Mouse (Mus musculus): ENCODE data around the gene Eif5a. TPM values are rescaled to one million over a fixed set of nuclear protein-coding genes. Genes with fewer than 3 reads are reported as not detected.
A peak's percentile ranks its signal among the peaks of the same experiment; 100 is the strongest.
"Not testable (repeated sequence)": the region's sequence is repeated elsewhere in the genome, so short reads cannot be mapped to it uniquely, and the experiment has no call there.

Gene Eif5a
- polyA plus RNA-seq, 1 experiment from 2014 or later: 2,108 TPM

DNA sequence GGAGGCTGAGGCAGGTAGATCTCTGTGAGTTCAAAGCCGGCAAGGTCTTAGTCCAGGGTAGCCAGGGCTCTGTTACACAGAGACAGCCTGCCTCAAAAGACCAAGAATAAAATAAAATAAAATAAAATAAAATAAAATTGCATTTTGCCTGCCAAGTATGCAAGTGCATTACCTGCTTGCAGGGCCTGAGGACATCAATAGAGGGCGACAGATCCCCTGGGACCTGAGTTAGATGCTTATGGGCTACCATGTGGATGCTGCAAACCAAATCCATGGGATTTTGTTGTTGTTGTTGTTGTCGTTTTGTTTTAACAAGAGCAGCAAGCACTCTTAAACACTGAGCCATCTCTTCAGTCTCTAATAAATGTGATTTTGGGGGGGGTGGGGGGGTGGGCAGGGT is 10.5 kb upstream of the Eif5a start:
- whole genome bisulfite sequencing: 52% methylated on average over 3 of the region's 3 CpGs
- H3K4me2 ChIP-seq (replicated peaks; ENCODE audit: low read depth, low read length): no peak overlapping the region
- H3K27ac ChIP-seq (ENCODE audit: low read depth, low read length): no peak overlapping the region
- H3K4me1 ChIP-seq (ENCODE audit: control insufficient read depth, insufficient read depth, low read length): peaks cover 12% of the 10 kb centered on the region
- peaks cover 6% of the 10 kb centered on the region; the same call in 1 of the 2 replicates for H3K27me3 ChIP-seq (ENCODE audit: control insufficient read depth, insufficient read depth, low read length)
- H3K4me3 ChIP-seq (ENCODE audit: low read length): no peak overlapping the region
- ATAC-seq (ENCODE audit: low FRiP score, low TSS enrichment): no peak
- H3K9ac ChIP-seq (ENCODE audit: low read depth, low read length): no peak overlapping the region
- no peaks in the 10 kb centered on the region for H3K9me3 ChIP-seq (ENCODE audit: control insufficient read depth, low read length)
- H3K36me3 ChIP-seq (ENCODE audit: control insufficient read depth, insufficient read depth, low read length): no peaks in the 10 kb centered on the region

DNA sequence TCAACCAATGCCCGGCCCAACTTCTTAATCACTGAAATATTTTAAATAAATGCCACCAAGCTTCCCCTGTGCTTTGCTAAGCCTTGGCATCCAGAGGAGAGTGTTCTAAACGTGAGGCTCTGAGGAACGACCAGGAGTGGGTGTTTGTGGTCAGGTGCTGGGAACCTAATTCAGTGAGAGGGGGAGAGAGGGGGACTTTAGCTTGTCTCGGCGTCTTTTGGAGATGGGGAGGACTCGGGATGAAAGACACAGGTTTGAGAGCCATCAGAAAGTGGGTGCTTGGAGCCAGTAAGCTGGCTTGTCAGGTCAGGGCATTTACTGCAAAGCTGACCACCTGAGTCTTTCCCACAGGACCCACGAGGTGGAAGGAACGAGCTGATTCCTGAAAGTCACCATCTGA is 10.0 kb upstream of the Eif5a start:
- WGBS: 80% methylated on average over 8 of the region's 8 CpGs
- peaks cover 9% of the 10 kb centered on the region for H3K4me1 ChIP-seq (ENCODE audit: control insufficient read depth, insufficient read depth, low read length)
- no peak for ATAC-seq (ENCODE audit: low FRiP score, low TSS enrichment)

DNA sequence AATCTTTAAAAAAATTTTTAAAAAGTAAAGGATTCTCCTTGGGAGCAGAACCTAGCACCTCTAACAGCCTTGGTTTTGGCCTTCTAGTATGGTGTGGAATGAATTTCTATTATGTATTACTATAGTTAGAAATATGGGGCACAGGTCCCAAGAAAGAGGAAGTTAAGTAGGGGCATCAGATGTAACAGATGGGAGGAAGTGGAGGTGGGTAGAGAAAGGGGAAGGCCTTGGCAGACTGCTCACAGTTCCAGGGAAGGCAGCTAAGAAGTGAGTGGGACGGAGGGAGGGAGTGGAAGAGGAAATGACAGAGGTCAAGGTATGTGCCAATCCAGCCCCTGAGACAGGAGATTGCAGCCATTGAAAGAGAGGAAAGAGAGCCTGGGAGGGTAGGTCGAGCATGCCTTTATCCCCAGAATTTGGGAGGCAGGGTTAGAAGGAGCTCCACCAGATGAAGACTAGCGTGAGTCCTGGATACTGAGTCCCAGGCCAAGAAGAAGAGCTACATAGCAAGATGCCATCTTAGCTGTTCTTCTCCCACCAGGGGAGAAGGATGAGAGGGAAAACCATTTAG is 9.3 kb upstream of the Eif5a start:
- no peak for ATAC-seq (ENCODE audit: low FRiP score, low TSS enrichment)
- Histone ChIP-seq H3K9ac (ENCODE audit: low read depth, low read length) (no peak overlapping the region), H3K36me3 (ENCODE audit: control insufficient read depth, insufficient read depth, low read length) (no peaks in the 10 kb centered on the region), H3K27ac (ENCODE audit: low read depth, low read length) (no peak overlapping the region), H3K4me1 (ENCODE audit: control insufficient read depth, insufficient read depth, low read length) (peaks cover 9% of the 10 kb centered on the region), H3K9me3 (ENCODE audit: control insufficient read depth, low read length) (no peaks in the 10 kb centered on the region), H3K27me3 (ENCODE audit: control insufficient read depth, insufficient read depth, low read length) (peaks cover 3% of the 10 kb centered on the region; the same call in 1 of the 2 replicates), H3K4me3 (ENCODE audit: low read length) (no peak overlapping the region), H3K4me2 (replicated peaks; ENCODE audit: low read depth, low read length) (no peak overlapping the region)
- WGBS: 67% methylated on average over 3 of the region's 3 CpGs

More for the DNA sequence above, 10.0 kb upstream of the Eif5a start:
- no peak overlapping the region for H3K4me3 ChIP-seq (ENCODE audit: low read length)
- no peaks in the 10 kb centered on the region for H3K9me3 ChIP-seq (ENCODE audit: control insufficient read depth, low read length)
- H3K27me3 ChIP-seq (ENCODE audit: control insufficient read depth, insufficient read depth, low read length): peaks cover 6% of the 10 kb centered on the region; the same call in 1 of the 2 replicates
- no peak overlapping the region for H3K27ac ChIP-seq (ENCODE audit: low read depth, low read length)
- H3K9ac ChIP-seq (ENCODE audit: low read depth, low read length): no peak overlapping the region
- H3K4me2 ChIP-seq (replicated peaks; ENCODE audit: low read depth, low read length): no peak overlapping the region
- H3K36me3 ChIP-seq (ENCODE audit: control insufficient read depth, insufficient read depth, low read length): no peaks in the 10 kb centered on the region

DNA sequence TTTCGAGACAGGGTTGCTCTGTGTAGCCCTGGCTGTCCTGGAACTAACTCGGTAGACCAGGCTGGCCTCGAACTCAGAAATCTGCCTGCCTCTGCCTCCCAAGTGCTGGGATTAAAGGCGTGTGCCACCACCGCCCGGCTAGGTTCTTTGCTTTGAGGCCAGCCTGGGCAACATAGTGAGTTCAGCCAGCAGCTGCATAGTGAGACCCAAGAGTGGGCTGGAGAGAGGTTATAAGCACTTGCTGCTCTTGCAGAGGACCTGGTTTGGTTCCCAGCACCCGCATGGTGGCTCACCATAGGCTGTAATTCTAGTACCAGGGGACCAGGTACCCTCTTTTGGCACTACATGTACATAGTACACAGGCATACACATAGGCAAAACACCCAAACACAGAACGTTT is 8.4 kb upstream of the Eif5a start:
- H3K4me3 ChIP-seq (ENCODE audit: low read length); H3K27me3 ChIP-seq (ENCODE audit: control insufficient read depth, insufficient read depth, low read length); H3K4me1 ChIP-seq (ENCODE audit: control insufficient read depth, insufficient read depth, low read length); H3K4me2 ChIP-seq (replicated peaks; ENCODE audit: low read depth, low read length); H3K9me3 ChIP-seq (ENCODE audit: control insufficient read depth, low read length); H3K27ac ChIP-seq (ENCODE audit: low read depth, low read length); ATAC-seq (ENCODE audit: low FRiP score, low TSS enrichment); H3K36me3 ChIP-seq (ENCODE audit: control insufficient read depth, insufficient read depth, low read length); H3K9ac ChIP-seq (ENCODE audit: low read depth, low read length): not testable (repeated sequence)
- 89% methylated on average over 8 of the region's 8 CpGs for WGBS

DNA sequence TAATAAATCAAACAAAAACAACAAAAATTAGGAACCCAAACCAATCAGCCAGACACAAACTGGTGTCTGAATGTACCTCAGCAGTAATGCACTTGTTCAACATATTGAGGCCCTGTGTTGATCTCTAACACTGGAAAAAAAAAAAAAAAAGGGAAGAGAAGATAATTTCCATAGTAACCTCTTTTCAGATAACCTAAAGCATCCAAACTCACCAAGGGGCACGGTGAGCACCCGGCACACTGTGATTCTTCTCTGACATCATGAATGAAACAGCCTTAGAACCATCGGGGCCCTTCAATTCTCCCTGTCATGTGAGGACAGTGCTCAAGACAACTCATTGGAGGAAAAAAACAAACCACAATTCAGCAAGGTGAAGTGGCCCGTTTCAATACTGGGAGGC is 8.0 kb upstream of the Eif5a start:
- 82% methylated on average over 4 of the region's 4 CpGs for WGBS
- no peak for ATAC-seq (ENCODE audit: low FRiP score, low TSS enrichment)
- H3K36me3 ChIP-seq (ENCODE audit: control insufficient read depth, insufficient read depth, low read length): no peaks in the 10 kb centered on the region

DNA sequence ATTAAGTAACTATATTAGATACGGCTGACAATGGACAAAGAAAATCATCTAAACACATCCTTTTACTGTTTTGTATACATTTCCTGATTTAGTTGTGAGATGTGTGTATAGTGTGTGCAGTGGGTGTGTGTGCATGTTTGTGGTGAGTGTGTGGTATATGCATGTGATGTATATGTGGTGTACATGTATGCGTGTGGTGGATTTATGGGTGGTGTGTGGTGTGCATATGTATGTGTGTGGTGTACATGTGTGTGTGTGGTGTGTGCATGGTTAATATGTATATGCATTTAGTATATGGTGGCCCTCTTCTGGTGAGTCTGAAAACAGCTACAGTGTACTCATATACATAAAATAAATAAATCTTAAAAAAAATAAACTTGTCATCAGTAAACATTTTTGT is 5.7 kb upstream of the Eif5a start:
- Histone ChIP-seq H3K9ac (ENCODE audit: low read depth, low read length) (no peak overlapping the region), H3K4me3 (ENCODE audit: low read length) (no peak overlapping the region), H3K27me3 (ENCODE audit: control insufficient read depth, insufficient read depth, low read length) (no peaks in the 10 kb centered on the region), H3K4me1 (ENCODE audit: control insufficient read depth, insufficient read depth, low read length) (peaks cover 5% of the 10 kb centered on the region; the same call in 1 of the 2 replicates), H3K27ac (ENCODE audit: low read depth, low read length) (no peak overlapping the region), H3K36me3 (ENCODE audit: control insufficient read depth, insufficient read depth, low read length) (no peaks in the 10 kb centered on the region), H3K9me3 (ENCODE audit: control insufficient read depth, low read length) (no peaks in the 10 kb centered on the region), H3K4me2 (replicated peaks; ENCODE audit: low read depth, low read length) (no peak overlapping the region)
- WGBS: 96% methylated on average over 2 of the region's 2 CpGs
- ATAC-seq (ENCODE audit: low FRiP score, low TSS enrichment): no peak

More for the DNA sequence above, 8.0 kb upstream of the Eif5a start:
- Histone ChIP-seq H3K4me3 (ENCODE audit: low read length) (no peak overlapping the region), H3K27me3 (ENCODE audit: control insufficient read depth, insufficient read depth, low read length) (no peaks in the 10 kb centered on the region), H3K4me2 (replicated peaks; ENCODE audit: low read depth, low read length) (no peak overlapping the region), H3K27ac (ENCODE audit: low read depth, low read length) (no peak overlapping the region), H3K4me1 (ENCODE audit: control insufficient read depth, insufficient read depth, low read length) (peaks cover 5% of the 10 kb centered on the region; the same call in 1 of the 2 replicates), H3K9me3 (ENCODE audit: control insufficient read depth, low read length) (no peaks in the 10 kb centered on the region), H3K9ac (ENCODE audit: low read depth, low read length) (no peak overlapping the region)

DNA sequence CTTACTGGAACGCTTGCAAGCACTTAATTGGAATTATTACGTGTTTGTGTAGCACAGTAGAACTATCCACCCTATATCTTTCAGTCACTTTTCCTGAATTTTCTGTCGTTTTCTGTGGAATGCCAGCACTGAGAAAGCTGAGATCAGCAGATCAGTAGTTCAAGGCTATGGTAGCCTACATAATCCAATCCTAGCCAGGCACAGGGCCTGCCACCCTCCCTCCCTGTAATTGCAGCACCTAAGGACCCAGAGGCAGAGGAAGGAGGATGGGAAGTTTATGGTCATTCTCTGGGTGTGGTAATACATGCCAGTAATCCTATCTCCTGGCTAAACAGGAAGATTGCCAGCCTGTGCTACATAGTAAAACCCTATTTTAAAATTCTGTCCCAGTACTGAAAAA is 1.0 kb upstream of the Eif5a start:
- peaks cover 11% of the 10 kb centered on the region for H3K4me1 ChIP-seq (ENCODE audit: control insufficient read depth, insufficient read depth, low read length)
- H3K27me3 ChIP-seq (ENCODE audit: control insufficient read depth, insufficient read depth, low read length): no peaks in the 10 kb centered on the region
- H3K36me3 ChIP-seq (ENCODE audit: control insufficient read depth, insufficient read depth, low read length): peaks cover 16% of the 10 kb centered on the region
- H3K27ac ChIP-seq (ENCODE audit: low read depth, low read length): 0 out of 2 replicates have a peak overlapping the region, but pooled peaks have one; percentile 98
- H3K9ac ChIP-seq (ENCODE audit: low read depth, low read length): no peak overlapping the region
- no peak for ATAC-seq (ENCODE audit: low FRiP score, low TSS enrichment)
- H3K4me3 ChIP-seq (ENCODE audit: low read length): no peak overlapping the region
- 67% methylated on average over 3 of the region's 3 CpGs for WGBS
- H3K4me2 ChIP-seq (replicated peaks; ENCODE audit: low read depth, low read length): no peak overlapping the region
- no peaks in the 10 kb centered on the region for H3K9me3 ChIP-seq (ENCODE audit: control insufficient read depth, low read length)

DNA sequence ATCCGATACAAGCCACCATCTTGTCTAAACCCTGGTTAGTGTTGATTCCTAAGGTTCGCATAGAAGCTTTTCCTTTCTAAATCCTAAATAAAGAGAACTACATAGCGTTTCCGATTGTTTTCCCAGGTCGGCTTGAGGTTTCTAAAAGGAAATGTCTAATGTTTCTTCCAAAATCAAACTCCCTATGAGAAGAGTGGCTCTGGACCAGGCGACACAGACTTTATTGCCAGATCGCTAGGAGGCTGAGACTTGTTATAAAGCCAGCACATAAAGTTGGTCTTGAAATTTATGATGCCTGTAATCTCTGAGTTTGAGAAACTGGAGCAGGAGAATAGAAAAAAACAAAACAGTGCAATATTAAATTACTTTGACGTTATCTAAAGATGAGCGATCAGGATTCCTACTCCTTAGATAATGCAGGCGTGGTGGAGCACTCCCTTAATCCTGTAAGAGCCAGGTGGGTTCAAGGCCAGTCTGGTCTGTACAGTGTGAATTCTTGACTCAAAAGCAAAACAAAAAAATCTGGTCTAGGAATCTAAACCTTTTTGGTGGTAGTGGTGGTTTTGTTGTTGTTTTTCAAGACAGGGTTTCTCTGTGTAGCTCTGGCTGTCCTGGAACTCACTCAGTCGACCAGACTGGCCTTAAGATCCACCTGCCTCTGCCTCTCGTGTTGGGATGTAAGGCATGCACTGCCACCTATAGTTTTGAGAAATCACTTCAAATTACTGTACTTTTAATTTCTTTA is 426 bp upstream of the Eif5a start:
- WGBS: 3% methylated on average over 12 of the region's 12 CpGs
- Histone ChIP-seq H3K9ac (ENCODE audit: low read depth, low read length) (peak overlapping the region; percentile 59), H3K4me2 (replicated peaks; ENCODE audit: low read depth, low read length) (peak overlapping the region; percentile 56), H3K4me1 (ENCODE audit: control insufficient read depth, insufficient read depth, low read length) (peaks cover 11% of the 10 kb centered on the region), H3K27me3 (ENCODE audit: control insufficient read depth, insufficient read depth, low read length) (no peaks in the 10 kb centered on the region), H3K27ac (ENCODE audit: low read depth, low read length) (peak overlapping the region; percentile 98), H3K4me3 (ENCODE audit: low read length) (peak overlapping the region; percentile 87), H3K9me3 (ENCODE audit: control insufficient read depth, low read length) (no peaks in the 10 kb centered on the region), H3K36me3 (ENCODE audit: control insufficient read depth, insufficient read depth, low read length) (peaks cover 22% of the 10 kb centered on the region)
- no peak for ATAC-seq (ENCODE audit: low FRiP score, low TSS enrichment)

DNA sequence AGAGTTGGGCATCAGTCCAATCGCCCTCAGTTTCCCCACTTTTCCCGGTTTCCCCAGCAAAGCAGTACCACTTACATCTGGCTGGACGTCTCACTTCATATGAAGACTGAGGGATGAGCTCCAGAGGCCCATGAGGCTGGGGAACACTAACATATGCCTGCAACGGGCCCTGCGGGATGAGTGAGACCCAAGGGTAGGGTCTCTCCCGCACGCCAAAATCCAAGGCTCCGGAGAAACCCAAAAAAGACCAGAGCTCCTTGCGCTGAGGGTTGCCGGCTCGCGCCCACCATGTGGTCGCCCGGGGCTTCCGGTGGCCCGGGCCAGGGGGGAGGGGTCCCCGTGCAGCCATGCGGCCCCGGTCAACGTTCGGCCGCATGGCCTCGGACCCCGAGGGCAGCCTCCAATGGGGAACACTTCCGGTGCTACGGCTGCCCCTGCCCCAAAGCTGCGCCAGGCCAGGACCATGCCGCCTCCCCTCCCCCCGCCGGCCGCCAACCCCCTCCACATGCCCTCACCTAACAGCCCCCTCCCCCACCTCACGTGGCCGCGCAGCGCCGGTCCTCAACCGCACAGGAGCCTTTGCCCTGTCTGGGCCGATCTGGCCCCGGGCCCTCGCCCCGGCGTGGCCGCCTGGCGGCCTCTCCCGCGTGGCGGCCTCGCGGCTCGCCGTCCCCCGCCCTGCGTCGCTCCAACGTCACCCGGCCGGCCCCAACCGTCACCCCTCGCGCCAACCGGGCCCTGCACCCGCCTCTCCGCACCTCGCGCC is 1.3 kb downstream of the Eif5a start:
- H3K9ac ChIP-seq (ENCODE audit: low read depth, low read length): peak overlapping the region; percentile 98
- WGBS: 1% methylated on average over 61 of the region's 65 CpGs
- H3K4me3 ChIP-seq (ENCODE audit: low read length): peak overlapping the region; percentile 87
- peaks cover 39% of the 10 kb centered on the region for H3K36me3 ChIP-seq (ENCODE audit: control insufficient read depth, insufficient read depth, low read length)
- H3K4me1 ChIP-seq (ENCODE audit: control insufficient read depth, insufficient read depth, low read length): peaks cover 17% of the 10 kb centered on the region
- ATAC-seq (ENCODE audit: low FRiP score, low TSS enrichment): peak; percentile 40
- H3K27ac ChIP-seq (ENCODE audit: low read depth, low read length): peak overlapping the region; percentile 96
- H3K4me2 ChIP-seq (replicated peaks; ENCODE audit: low read depth, low read length): peak overlapping the region; percentile 87
- H3K27me3 ChIP-seq (ENCODE audit: control insufficient read depth, insufficient read depth, low read length): no peaks in the 10 kb centered on the region
- H3K9me3 ChIP-seq (ENCODE audit: control insufficient read depth, low read length): no peaks in the 10 kb centered on the region

Measured in kidney, embryonic 14.5 days (tissue).